Mouse (Mus musculus): Measurements from ENCODE around the gene H2al1a.
"Not testable (repeated sequence)": the region's sequence is repeated elsewhere in the genome, so short reads cannot be mapped to it uniquely, and the experiment has no call there.

The H2al1a gene

DNA sequence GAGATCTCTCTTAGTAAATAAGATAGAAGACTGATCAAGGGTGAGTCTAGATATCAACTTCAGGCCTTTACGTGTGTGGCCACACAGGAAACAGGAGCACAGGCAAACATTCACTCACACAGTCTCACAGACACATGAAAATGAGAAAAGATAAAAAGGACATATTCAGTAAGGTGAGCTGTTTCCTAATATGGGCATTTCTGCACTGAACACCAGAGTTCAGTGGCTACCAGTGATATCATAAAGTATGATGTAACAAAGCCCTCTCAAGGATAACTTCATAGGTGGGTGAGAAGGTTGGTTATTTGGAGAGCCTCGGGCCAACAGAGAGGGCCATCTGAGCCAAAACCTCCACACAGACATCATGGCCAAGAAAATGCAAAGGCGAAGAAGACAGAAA, at the start of gene H2al1a:
Gene H2al1a, plus strand, starts transcription at position 301 of the 400 bp plus-strand sequence.
- not testable (repeated sequence) for DNase-seq

DNA sequence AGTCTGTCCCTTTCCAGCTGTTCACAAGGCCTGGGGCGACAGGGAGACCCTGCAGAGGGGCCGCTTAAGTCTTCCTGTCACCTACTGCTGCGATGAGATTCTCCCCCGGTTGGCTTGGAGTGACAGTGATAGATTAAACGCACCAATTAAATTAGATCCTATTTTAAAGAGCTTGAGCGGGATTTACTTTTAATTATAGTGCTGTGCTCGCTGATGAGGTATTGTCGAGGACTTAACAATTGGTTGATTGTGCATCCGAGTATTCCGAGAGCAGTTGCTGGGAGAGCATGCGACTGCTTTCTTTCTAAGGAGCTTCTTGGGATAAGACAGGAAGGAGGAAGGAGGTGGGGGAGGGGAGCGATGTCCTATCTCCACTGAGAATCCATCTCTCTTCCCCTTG, 48.9 kb upstream of the H2al1a start:
- DNase-seq = no peak

DNA sequence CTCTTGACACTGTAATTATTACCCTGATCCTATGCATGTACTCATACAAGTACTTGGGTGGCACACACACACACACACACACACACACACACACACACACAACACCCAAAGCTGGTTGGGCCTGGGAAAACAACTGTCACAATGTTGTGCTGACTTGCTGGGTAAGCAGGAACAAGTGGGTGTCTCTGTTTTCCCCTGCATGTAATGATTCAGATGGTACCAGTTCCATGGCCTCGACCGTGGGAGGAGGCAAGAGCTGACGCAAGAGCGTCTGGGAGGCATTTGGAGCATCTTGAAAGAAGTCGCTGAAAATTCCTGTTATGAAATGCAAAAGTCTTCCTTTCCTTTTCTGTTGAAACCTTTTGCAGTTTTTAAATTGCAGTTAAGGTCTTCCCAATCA, 45.0 kb upstream of the H2al1a start:
- no peak for DNase-seq

DNA sequence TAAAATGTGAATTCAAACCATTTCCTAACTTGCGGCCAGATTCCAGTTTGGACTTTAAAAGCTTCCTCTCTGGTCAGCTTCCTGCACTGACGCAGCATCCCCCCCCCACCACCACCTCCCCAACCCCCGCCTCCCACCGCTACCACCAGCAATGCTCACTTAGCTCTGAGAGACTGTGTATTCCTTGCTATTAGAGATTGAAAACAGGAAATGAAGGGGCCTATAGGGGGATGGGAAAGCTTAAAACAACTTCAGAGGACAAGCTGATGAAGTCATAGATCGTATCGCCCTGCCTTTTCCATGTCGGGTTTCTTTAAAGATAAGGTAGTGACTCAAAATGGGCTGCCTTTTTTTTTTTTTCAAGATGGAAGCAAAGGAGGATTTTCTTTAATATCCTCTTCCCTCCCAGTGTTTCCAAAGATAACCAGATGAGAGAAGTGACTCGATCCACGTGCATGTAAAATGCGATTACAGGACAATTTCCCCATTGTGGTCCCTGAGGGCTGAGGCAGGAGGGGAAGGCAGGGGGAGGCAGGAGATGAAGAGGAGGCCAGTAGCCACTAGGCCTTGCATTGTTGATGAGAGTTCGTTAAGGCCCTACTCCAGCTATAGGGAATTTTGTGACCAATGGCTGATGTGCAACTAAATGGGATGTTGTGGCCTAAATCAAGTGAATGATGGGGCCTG, 44.4 kb upstream of the H2al1a start:
- DNase-seq = no peak

DNA sequence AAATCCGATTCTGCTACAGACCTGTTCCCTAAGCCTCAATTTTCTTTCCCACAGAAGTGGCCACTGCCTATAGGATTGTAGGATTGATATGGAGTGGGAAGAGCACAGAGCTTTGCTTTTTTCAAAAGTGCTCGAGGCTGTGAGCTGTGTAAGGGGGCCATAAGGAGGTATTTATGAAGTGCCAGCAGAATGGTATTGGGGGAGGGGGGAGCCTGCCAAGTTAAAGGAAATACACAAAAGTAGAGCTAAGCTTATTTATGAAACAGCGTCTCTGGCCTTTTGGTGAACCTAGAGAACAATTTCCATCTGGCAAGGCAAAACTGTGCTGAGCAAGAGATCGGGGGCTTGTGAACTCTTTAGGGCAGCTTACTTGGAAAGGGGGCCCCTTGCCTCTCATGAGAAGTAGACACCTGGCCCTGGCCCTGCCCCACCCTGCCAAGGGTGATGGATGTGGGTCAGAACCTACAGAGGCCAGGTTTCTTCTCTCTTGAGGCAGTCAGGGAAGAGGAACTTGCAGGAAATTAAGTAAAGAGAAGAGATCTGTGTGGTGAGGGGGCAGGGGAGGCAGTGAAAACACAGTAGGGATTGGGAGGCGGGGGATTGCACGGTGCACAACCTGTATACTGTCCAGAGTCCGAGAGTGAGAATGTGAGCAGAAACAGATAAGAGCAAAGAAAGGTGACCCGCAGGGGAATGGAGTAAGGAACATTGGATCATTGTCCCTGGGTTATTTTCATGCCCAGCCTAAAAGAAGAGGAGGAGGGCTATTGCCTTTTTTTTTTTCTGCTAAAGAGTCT, 43.3 kb upstream of the H2al1a start:
- no peak for DNase-seq

DNA sequence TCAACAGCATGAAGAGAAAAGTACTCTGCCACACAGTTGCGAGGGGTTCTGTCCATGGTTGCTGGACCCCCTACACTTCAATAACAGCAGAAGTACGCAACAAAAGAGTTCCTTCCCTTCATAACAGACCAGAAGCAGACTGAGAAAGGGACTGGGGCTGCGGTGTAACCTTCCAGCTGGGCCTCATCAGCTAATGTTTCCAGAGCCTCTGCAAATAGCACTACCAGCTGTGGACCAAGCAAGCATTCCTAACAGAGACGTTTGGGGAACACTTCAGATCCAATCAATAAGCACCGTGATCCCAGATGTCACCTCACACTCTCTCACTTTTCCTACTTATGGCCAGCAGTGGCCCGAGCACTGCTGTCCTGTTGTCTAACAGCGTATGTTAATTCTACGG, 34.1 kb upstream of the H2al1a start:
- no peak for DNase-seq

DNA sequence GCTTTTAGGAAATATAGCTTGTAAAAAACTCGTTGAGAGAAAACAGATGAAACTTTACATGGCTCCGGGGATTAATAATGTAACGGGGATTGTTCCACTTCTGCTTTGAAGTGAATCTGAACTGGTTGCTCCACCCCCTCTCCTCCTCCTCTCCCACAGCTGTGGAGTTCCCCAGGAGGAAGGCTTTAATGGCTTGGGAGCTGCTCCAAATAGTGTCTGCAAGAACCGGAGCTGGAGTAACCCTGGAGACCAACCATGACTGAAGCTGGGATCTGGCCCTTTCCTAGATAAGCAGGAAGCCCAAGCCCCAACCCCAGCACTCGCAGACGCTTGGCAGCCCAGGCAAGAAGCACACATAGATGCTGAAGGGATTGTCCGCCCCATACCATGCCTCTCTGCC, 31.3 kb upstream of the H2al1a start:
- no peak for DNase-seq

DNA sequence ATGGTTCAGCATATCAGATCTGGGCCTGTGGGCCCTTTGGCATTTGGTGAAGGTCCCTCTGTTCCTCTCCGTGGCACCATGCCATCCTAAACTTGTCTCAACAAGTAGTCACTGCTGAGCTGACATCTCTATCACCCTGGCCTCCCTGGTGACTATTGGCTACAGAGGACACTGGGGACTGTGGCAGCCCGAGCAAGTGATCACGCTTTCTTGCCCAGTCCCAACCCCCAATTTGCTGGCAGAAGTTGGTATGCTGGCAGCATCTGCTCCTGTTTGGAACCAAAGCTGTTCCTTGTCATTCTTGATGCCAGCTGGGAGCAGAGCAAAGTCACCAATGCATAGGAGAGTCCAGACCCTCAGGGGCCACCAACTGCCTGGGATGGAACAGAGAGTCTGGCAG, 30.0 kb upstream of the H2al1a start:
- no peak for DNase-seq

DNA sequence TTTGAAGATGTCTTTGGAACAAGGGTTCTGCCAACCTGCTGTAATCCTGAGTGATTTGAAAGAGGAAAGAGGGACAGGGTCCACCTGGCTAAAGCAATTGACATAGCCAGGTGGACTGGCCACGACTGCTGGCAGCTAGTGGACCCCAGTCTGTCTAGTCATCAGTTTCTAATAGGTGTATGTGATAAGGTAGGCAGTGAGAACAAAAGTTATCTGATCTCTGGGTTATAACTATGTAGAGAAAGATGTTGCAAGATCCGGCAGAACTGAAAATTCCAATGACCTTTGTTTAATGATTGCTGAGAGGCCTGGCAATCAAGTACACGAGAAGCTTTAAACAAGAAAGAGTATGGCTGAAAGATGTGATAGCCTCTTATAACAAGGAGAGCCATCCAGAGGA, 25.9 kb upstream of the H2al1a start:
- no peak for DNase-seq

DNA sequence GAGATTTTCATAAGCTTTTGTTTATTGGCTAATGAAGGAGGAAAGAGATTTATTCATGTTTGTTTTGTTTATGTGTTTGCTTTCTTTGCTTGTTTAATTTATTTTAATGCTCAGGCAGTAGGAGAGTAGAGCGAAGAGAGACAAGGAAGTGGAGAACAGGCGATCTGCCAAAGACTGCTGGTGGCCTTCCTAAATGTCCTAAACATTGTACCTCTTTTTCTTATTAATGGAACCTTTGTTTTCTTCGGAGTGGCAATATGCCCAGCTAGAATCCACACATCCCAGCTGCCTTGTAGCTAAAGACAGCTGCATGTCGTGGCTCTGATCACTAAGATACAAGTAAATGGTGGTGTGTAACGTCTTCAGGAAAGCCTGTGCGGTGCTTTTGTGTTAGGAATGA, 22.0 kb upstream of the H2al1a start:
- DNase-seq = no peak

DNA sequence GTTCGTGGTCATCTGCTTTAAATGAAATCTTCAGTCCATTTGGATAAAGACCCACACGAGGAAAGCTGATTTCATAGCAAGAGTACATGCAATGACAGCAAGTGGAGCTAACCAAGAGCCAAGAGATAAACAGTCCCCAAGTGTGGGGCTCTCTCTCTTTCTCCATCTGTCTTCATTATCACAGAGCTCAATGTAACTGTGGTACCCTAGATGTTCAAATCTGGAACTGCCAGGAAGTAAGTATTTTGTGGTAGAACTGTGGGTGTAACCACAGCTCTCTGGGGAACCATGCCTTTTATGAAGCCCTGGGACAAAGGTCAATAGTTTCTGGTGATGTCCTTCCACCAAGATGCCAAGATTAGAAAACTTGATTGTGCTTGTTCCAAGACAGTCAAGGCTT, 18.3 kb upstream of the H2al1a start:
- no peak for DNase-seq

DNA sequence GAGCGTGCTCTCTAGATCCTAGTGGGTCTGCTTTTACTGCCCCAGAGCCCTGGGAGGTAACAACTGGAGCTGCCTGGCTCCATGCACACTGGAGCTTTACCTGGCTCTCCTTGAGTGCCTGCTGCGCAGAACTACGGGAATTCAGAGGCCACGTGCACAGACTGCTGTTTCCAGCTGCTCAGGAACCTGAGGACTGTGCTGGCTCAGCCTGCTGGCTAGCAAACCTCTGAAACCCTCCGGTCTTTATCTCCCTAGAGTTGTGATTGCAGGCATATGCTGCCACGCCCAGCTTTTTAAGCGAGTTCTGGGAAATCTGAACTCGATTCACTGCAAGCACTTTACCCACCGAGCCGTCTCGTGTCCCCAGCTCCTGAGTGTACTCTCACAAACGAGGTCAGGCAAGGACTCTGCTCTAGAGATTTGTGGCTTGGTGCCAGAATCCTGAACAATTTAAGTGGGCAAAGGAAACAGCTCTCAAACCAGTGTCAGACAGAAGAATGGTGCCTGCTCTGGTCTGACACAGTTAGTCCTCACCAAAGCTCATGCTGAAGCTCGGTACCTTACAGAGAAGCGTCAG, 10.7 kb upstream of the H2al1a start:
- DNase-seq = no peak

DNA sequence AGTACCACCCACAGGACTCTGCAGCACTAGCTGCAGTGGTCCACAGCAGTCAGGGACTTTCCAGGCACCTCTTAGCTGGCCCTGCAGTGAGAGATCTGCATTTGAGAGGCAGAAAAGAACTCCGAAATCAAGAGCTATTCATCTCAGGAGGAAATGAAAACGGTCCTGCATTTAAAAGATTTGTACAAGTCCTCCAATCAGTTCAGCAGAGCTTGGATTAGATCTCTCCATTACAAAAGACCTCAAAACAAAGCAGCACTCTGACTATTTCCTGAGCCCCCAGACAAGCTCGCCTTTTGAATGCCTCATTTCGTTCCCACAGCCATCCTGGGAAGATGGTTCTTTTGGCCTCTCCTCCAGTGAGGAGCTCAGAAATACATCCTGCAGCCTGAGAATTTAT, 9.8 kb upstream of the H2al1a start:
- no peak for DNase-seq

DNA sequence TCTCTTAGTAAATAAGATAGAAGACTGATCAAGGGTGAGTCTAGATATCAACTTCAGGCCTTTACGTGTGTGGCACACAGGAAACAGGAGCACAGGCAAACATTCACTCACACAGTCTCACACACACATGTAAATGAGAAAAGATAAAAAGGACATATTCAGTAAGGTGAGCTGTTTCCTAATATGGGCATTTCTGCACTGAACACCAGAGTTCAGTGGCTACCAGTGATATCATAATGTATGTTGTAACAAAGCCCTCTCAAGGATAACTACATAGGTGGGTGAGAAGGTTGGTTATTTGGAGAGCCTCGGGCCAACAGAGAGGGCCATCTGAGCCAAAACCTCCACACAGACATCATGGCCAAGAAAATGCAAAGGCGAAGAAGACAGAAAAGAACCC, 3.1 kb downstream of the H2al1a start, which contains the start of gene H2al1b:
Gene H2al1b, plus strand, starts transcription at position 301 of the 400 bp plus-strand sequence.
- DNase-seq = not testable (repeated sequence)

DNA sequence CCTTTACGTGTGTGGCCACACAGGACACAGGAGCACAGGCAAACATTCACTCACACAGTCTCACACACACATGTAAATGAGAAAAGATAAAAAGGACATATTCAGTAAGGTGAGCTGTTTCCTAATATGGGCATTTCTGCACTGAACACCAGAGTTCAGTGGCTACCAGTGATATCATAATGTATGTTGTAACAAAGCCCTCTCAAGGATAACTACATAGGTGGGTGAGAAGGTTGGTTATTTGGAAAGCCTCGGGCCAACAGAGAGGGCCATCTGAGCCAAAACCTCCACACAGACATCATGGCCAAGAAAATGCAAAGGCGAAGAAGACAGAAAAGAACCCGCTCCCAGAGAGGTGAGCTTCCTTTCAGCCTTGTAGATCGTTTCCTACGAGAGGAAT, 6.3 kb downstream of the H2al1a start, which contains the start of gene H2al1c:
Gene H2al1c, plus strand, starts transcription at position 301 of the 400 bp plus-strand sequence.
- not testable (repeated sequence) for DNase-seq

DNA sequence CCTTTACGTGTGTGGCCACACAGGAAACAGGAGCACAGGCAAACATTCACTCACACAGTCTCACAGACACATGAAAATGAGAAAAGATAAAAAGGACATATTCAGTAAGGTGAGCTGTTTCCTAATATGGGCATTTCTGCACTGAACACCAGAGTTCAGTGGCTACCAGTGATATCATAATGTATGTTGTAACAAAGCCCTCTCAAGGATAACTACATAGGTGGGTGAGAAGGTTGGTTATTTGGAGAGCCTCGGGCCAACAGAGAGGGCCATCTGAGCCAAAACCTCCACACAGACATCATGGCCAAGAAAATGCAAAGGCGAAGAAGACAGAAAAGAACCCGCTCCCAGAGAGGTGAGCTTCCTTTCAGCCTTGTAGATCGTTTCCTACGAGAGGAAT, 9.5 kb downstream of the H2al1a start, which contains the start of gene H2al1d:
Gene H2al1d, plus strand, starts transcription at position 301 of the 400 bp plus-strand sequence.
- not testable (repeated sequence) for DNase-seq

DNA sequence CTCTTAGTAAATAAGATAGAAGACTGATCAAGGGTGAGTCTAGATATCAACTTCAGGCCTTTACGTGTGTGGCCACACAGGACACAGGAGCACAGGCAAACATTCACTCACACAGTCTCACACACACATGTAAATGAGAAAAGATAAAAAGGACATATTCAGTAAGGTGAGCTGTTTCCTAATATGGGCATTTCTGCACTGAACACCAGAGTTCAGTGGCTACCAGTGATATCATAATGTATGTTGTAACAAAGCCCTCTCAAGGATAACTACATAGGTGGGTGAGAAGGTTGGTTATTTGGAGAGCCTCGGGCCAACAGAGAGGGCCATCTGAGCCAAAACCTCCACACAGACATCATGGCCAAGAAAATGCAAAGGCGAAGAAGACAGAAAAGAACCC, 12.6 kb downstream of the H2al1a start, which contains the start of gene H2al1e:
Gene H2al1e, plus strand, starts transcription at position 301 of the 400 bp plus-strand sequence.
- DNase-seq = not testable (repeated sequence)

DNA sequence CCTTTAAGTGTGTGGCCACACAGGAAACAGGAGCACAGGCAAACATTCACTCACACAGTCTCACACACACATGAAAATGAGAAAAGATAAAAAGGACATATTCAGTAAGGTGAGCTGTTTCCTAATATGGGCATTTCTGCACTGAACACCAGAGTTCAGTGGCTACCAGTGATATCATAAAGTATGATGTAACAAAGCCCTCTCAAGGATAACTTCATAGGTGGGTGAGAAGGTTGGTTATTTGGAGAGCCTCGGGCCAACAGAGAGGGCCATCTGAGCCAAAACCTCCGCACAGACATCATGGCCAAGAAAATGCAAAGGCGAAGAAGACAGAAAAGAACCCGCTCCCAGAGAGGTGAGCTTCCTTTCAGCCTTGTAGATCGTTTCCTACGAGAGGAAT, 15.8 kb downstream of the H2al1a start, which contains the start of gene H2al1f:
Gene H2al1f, plus strand, starts transcription at position 301 of the 400 bp plus-strand sequence.
- not testable (repeated sequence) for DNase-seq

DNA sequence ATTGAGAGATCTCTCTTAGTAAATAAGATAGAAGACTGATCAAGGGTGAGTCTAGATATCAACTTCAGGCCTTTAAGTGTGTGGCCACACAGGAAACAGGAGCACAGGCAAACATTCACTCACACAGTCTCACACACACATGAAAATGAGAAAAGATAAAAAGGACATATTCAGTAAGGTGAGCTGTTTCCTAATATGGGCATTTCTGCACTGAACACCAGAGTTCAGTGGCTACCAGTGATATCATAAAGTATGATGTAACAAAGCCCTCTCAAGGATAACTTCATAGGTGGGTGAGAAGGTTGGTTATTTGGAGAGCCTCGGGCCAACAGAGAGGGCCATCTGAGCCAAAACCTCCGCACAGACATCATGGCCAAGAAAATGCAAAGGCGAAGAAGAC, 18.9 kb downstream of the H2al1a start, which contains the start of gene H2al1g:
Gene H2al1g, plus strand, starts transcription at position 301 of the 400 bp plus-strand sequence.
- not testable (repeated sequence) for DNase-seq

DNA sequence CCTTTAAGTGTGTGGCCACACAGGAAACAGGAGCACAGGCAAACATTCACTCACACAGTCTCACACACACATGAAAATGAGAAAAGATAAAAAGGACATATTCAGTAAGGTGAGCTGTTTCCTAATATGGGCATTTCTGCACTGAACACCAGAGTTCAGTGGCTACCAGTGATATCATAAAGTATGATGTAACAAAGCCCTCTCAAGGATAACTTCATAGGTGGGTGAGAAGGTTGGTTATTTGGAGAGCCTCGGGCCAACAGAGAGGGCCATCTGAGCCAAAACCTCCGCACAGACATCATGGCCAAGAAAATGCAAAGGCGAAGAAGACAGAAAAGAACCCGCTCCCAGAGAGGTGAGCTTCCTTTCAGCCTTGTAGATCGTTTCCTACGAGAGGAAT, 22.1 kb downstream of the H2al1a start, which contains the start of gene H2al1h:
Gene H2al1h, plus strand, starts transcription at position 301 of the 400 bp plus-strand sequence.
- DNase-seq = not testable (repeated sequence)

DNA sequence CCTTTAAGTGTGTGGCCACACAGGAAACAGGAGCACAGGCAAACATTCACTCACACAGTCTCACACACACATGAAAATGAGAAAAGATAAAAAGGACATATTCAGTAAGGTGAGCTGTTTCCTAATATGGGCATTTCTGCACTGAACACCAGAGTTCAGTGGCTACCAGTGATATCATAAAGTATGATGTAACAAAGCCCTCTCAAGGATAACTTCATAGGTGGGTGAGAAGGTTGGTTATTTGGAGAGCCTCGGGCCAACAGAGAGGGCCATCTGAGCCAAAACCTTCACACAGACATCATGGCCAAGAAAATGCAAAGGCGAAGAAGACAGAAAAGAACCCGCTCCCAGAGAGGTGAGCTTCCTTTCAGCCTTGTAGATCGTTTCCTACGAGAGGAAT, 25.3 kb downstream of the H2al1a start, which contains the start of gene H2al1i:
Gene H2al1i, plus strand, starts transcription at position 301 of the 400 bp plus-strand sequence.
- not testable (repeated sequence) for DNase-seq

DNA sequence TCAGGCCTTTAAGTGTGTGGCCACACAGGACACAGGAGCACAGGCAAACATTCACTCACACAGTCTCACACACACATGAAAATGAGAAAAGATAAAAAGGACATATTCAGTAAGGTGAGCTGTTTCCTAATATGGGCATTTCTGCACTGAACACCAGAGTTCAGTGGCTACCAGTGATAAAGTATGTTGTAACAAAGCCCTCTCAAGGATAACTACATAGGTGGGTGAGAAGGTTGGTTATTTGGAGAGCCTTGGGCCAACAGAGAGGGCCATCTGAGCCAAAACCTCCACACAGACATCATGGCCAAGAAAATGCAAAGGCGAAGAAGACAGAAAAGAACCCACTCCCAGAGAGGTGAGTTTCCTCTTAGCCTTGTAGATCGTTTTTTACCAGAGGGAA, 28.5 kb downstream of the H2al1a start, which contains the start of gene H2al1j:
Gene H2al1j, plus strand, starts transcription at position 301 of the 400 bp plus-strand sequence.
- not testable (repeated sequence) for DNase-seq

DNA sequence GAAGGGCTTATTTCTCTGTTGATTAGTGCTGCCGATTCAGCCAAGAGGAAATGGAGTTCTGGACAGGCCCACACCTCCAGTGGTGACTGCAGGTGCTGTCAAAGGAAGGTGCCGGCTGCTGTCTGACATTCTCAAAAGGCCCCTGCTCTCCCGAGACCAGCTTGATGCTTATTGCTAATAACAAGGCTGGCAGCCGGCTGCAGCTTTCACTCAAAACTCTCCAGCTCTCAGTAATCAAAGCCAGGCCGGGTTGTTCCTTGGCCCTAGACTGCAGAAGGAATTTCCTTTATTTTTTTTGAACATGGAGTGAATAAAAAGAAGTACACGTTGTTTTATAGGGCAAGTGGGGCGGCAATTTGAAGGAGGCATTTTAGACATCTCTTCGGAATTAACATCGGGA, 46.7 kb downstream of the H2al1a start:
- no peak for DNase-seq
